Mouse (Mus musculus): Measurements from ENCODE around the gene Tuba3a. TPM values are rescaled to one million over a fixed set of nuclear protein-coding genes. Genes with fewer than 3 reads are reported as not detected.

The Tuba3a gene
- not detected for total RNA-seq (2021)

DNA sequence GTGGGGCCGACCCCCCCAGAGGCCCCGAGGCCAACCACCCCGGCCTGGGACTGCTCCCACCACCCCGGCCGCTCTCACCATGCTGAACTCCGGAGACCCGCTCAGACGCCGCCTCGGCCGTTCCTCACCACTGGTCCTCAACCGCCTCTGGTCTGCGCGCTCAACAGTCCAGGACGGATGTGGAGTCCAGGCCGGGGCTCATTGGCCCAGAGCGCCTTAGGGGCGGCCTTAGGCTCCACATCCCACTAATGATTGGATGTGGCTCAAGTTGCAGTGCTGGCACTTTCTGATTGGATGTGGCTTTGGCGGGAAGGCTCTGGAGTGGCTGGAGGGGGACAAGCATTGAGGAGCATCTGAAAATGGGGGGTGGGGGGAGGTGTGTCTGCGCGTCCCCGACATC lies at the start of gene Tuba3a:
Gene Tuba3a (minus strand): TSS at position 153 of the 400 bp plus-strand sequence.
- DNase-seq (ENCODE audit: extremely low spot score in 1 of 2, low spot score in 2 of 2): no peak
- intact Hi-C loops (cut with DNase I): no loop called here

GRCm38 (mm10) chr6:125334356-125334755 lies 48.5 kb upstream of the Tuba3a start:
- DNase-seq (ENCODE audit: extremely low spot score in 1 of 2, low spot score in 2 of 2): no peak
- intact Hi-C loops (cut with DNase I): no loop called here

- intact Hi-C loops (cut with DNase I): no loop called here
These were observed 47.5 kb upstream of the Tuba3a start for GRCm38 (mm10) chr6:125333112-125333899.

DNA sequence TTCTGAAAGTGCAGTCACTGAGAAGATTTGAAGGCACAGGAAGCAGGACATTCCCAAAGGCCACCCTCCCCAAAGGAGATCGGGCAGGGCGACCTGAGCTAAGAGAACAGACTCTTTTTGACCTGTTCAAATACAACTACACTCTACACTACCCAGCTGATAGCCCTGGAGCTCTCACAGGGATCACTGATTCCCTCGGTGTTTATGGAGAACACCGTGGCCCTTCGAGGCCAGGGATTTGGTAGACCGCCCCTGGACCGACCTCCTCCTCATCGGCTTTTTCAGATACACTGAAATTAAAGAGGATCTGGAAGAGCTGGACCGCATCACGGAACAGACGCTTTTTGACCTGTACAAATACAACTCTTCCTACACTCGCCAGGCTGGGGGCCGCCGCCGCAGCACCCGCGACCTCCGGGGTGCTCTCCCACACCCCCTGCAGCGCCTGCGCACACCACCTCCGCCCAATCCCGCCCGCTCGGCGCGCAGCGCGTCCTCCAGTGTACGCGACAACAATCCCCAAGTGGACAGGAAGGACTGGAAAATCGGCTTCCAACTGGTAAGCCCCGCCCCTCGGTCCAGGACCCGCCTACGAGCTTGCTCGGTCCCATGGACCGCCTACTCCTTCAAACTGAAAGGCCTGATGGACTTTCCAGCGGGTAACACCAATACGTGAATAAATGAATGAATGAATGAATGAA lies 44.9 kb upstream of the Tuba3a start:
- intact Hi-C loops (cut with DNase I): no loop called here

More at GRCm38 (mm10) chr6:125333112-125333899, 47.5 kb upstream of the Tuba3a start:
- no peak for DNase-seq (ENCODE audit: extremely low spot score in 1 of 2, low spot score in 2 of 2)

DNA sequence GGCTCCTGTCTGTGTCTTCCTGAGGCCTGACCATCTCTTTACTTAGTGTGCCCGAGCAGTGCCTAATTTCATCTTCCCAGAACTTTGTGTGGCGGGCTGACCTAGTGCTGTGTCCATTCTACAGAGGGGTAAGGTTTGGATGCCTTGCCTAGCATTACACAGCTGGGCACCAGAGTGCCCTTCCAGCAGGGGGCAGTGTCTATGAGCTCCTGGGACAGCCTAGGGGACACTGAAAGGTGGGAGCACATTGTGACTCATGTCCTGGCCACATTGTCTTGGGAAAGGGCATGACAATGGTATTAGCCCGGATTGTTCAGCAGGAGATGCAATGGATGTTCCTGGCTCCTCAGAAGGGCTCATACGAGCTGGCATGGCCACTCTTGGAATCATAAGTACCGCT lies 42.4 kb upstream of the Tuba3a start:
- intact Hi-C loops (cut with DNase I): no loop called here
- no peak for DNase-seq (ENCODE audit: extremely low spot score in 1 of 2, low spot score in 2 of 2)

More for the DNA sequence above, 44.9 kb upstream of the Tuba3a start:
- DNase-seq (ENCODE audit: extremely low spot score in 1 of 2, low spot score in 2 of 2): peak; percentile 65 to 93

GRCm38 (mm10) chr6:125325337-125325736 lies 39.5 kb upstream of the Tuba3a start:
- intact Hi-C loops (cut with DNase I): no loop called here
- DNase-seq (ENCODE audit: extremely low spot score in 1 of 2, low spot score in 2 of 2): no peak

- no peak for DNase-seq (ENCODE audit: extremely low spot score in 1 of 2, low spot score in 2 of 2)
- intact Hi-C loops (cut with DNase I): no loop called here
These were observed 37.7 kb upstream of the Tuba3a start for GRCm38 (mm10) chr6:125323547-125323946.

GRCm38 (mm10) chr6:125322794-125323193 lies 37.0 kb upstream of the Tuba3a start:
- no peak for DNase-seq (ENCODE audit: extremely low spot score in 1 of 2, low spot score in 2 of 2)
- intact Hi-C loops (cut with DNase I): no loop called here

DNA sequence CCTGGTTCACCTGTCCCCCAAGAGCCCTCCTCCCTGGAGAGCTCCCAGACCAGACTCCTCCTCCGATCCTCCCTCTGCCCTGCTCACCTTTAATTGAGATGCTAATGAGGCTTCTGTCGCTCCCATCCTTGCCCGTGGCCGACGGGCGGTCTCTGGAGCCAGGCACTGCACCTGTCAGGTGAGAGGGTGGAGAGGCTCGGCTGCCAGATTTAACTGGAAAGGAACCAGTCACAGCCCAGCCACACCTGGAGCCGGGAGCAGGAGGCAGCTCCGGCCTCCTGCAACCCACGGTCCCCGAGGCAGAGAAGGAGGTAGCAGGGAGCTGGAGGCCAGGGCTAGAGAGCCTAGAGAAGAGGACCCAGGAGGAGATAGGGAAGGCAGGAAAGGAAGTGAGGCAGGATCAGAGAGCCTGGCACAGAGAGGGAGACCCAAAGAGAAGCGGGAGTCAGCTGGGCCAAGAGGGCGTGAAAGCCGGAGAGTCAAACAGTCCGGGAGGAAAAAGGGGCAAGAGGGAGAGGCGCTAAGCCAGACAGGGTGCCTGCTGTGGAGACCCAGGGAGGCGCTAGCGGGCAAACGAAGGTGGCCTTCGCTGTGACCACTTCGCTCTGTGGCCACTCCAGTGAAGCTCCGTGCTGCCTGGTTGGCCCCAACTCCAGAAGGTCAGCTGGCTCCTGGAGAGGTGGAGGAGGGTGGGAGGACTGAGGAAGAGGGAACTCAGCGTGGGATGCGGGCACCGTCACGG lies 35.4 kb upstream of the Tuba3a start:
- DNase-seq (ENCODE audit: extremely low spot score in 1 of 2, low spot score in 2 of 2): no peak
- intact Hi-C loops (cut with DNase I): no loop called here

GRCm38 (mm10) chr6:125320323-125320722 lies 34.5 kb upstream of the Tuba3a start, which contains the start of gene Scnn1a:
Gene Scnn1a (plus strand): TSS chr6:125320659.
- DNase-seq (ENCODE audit: extremely low spot score in 1 of 2, low spot score in 2 of 2): no peak
- intact Hi-C loops (cut with DNase I): no loop called here

DNA sequence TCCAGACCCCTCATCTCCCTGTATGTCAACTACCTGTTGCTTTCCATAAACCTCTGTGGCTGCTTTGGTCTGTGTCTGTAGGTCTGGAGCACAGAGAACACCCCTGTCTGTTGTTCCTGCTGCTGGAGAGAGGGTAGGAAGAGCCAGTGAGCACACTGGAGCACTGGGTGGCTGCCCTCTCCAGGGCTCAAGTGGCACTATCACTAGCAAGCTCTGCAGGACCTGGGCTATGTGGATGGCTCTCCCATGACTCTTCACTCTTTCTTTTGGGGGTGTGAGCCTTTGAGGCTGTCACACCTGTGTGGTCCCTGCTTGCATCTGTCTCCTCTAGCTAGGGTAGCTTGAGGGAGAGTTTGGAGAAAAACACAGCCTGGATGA lies 34.1 kb upstream of the Tuba3a start:
- no peak for DNase-seq (ENCODE audit: extremely low spot score in 1 of 2, low spot score in 2 of 2)
- intact Hi-C loops (cut with DNase I): no loop called here

- no peak for DNase-seq (ENCODE audit: extremely low spot score in 1 of 2, low spot score in 2 of 2)
These were observed 33.4 kb upstream of the Tuba3a start for GRCm38 (mm10) chr6:125318981-125319918.

DNA sequence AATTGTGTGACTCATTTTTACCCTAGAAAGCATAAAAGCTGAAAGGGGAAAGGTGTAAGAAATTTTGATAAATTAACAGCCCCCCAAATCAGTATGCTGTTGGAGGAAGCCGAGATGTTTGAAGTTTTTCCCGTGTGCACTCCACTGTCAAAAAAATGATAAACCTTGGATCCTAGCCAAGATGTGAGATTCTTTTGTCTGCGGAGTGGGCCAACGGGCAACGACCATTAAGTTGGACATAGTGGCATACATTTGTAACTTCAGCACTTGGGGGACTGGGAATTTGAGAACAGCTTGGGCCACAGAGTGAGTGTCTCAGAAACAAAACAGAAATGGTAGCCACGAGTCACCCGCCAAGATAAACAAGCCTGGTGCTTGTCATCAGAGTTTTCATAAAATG lies 31.2 kb upstream of the Tuba3a start:
- DNase-seq (ENCODE audit: extremely low spot score in 1 of 2, low spot score in 2 of 2): no peak

More at GRCm38 (mm10) chr6:125318981-125319918, 33.4 kb upstream of the Tuba3a start:
- intact Hi-C loops (cut with DNase I): no loop called here

DNA sequence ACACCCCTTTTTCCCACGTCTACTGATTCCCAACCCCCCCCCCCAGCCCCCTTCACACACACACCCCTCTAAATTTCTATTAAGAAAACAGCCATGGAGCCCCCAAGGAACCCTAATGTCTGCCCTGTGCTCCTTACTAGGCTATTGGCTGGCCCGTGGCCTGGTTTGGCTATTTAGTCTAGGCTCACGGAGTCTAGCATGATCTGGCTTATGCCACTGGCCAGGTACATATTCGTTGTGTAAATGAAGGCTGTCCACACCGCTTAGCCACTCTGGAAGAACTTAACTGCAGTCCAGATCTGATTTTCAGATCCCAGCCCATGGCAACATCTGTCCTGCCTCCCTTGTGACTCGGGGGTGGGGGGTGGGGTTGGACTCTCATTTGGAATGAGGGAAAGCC lies 28.9 kb upstream of the Tuba3a start:
- intact Hi-C loops (cut with DNase I): no loop called here
- no peak for DNase-seq (ENCODE audit: extremely low spot score in 1 of 2, low spot score in 2 of 2)

More for the DNA sequence above, 31.2 kb upstream of the Tuba3a start:
- intact Hi-C loops (cut with DNase I): no loop called here

DNA sequence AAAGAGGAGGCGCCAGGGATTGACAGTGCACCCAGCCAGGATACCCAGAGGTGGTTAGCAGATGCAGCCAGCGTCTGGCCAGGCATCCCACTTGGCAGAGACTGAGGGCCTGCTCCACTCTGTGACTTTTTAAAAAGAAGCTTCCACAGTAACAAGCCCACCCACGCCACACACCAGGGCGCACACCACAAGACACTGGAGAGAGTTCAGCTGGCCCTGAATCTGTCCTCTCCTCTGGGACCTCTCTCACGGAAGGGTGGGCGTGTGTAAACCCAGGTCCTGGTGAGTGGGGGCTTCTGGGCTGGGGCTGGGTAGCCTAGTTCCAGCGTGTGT lies 28.4 kb upstream of the Tuba3a start:
- intact Hi-C loops (cut with DNase I): no loop called here
- no peak for DNase-seq (ENCODE audit: extremely low spot score in 1 of 2, low spot score in 2 of 2)

DNA sequence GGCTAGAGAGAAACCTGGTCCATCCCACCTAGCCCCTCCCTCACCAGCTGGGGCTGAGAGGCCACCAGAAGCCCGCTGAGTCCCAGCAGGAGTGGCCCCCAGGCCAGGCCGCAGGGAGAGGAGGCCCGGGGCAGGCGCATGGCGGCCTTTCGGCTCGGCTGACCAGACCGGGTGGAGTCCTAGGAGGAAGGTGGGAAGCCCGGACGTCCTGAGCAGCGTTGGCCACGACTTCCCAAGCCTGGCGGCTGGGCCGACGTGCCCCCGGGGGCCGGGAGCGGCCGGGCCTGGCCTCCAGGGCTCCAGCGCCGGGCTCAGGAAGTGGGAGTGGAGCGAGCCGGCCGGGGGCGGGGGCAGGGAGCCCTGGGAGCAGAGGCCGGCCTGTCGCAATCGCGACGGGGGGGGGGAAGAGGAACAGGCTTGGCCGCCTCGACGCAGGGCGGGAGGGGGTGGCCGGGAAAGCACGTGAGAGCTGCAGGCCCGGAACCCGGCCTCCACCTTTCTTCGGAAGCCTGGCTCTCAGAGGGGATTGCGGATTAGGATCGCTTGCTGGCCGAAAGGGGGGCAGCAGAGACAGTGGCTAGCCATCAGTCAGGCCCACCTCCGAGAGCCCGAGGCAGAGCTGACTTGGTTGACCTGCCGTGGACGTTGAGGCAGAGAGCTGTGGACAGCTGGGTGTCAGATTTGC lies 27.8 kb upstream of the Tuba3a start, which contains the start of gene Ltbr:
Gene Ltbr (minus strand): TSS at position 340 of the 685 bp plus-strand sequence.
- peak in 1 of 2 experiments; percentile 95 for DNase-seq (ENCODE audit: extremely low spot score in 1 of 2, low spot score in 2 of 2)
- intact Hi-C loops (cut with DNase I): no loop called here

DNA sequence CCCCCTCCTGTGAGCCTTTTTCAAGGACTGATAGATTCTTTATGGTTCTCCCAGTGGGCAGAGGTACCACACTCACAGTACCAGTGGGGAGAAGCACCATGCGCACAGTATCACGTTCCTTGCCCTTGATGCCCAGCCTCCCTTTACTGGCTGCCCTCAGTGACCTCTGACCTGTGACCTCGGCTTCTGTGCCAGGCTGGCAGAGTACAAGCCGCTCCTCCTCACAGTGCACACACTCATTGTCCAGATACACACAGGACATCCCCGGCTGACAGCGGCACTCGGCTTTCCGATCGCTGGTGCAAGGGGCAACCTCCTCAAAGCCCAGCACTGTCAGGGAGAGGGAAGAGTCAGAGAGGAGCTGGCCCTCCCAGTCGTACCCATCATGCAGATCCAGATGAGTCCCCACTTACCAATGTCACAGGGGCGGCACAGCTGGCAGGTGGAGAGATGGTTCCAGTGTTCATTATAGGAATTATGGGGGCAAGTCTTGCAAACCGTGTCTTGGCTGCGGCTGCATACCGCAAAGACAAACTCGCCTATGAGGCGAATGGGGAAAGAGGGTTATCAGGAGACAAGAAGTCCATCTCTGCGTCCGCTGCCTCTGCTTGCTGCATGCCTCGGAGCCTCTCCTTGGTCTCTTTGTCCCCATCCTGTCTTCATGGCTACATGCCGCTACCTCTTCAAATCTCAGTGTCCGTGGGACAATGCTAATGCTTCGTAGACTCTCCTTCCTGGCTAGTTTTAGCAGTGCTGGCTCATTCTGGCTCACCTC lies 26.9 kb upstream of the Tuba3a start:
- intact Hi-C loops (cut with DNase I): no loop called here
- no peak for DNase-seq (ENCODE audit: extremely low spot score in 1 of 2, low spot score in 2 of 2)
